ENCODE assay signal across 8 mouse cellular contexts in genomic region chr17:15285399-15286043, GRCm38 (mm10).
DNase-seq lines count a peak whose midpoint lies in the region; ATAC-seq and TF ChIP-seq lines count a peak whose summit lies in the region.

No protein-coding gene starts in this region.

- H3K36me3 ChIP-seq in hindbrain, embryonic 14.5 days (replicated peaks; ENCODE audit: control insufficient read depth, insufficient read depth), result no peaks in the 10 kb centered on the region
- H3K36me3 ChIP-seq in midbrain, embryonic 16.5 days (ENCODE audit: control insufficient read depth, insufficient read depth, low read length), result no peaks in the 10 kb centered on the region

- H3K27ac ChIP-seq in gastrocnemius, adult 2 months, result peak overlapping the region; percentile 85
- no peak overlapping the region for H3K27ac ChIP-seq in hindbrain, embryonic 14.5 days
- no peak overlapping the region for H3K27ac ChIP-seq in midbrain, embryonic 16.5 days (ENCODE audit: low read length)

- peak; percentile 88 for ATAC-seq in hindbrain, embryonic 14.5 days (ENCODE audit: low FRiP score)
- ATAC-seq in midbrain, embryonic 16.5 days, result peak; percentile 88

- peak overlapping the region; percentile 58 for H3K4me3 ChIP-seq in gastrocnemius, adult 2 months
- H3K4me3 ChIP-seq in hindbrain, embryonic 14.5 days (replicated peaks; ENCODE audit: low read length), result no peak overlapping the region
- no peak overlapping the region for H3K4me3 ChIP-seq in midbrain, embryonic 16.5 days (ENCODE audit: low read depth, low read length)

- no peaks in the 10 kb centered on the region for H3K9me3 ChIP-seq in hindbrain, embryonic 14.5 days (ENCODE audit: control insufficient read depth, low read length)
- no peaks in the 10 kb centered on the region for H3K9me3 ChIP-seq in midbrain, embryonic 16.5 days (replicated peaks; ENCODE audit: control insufficient read depth, low read length, poor library complexity, severe bottlenecking)

- peak; percentile 51 for DNase-seq in 416B (ENCODE audit: low read depth)
- DNase-seq in adrenal gland, adult 2 months, result peak; percentile 85
- peak; percentile 86 for DNase-seq in gastrocnemius, adult 2 months
- peak; percentile 82 for DNase-seq in hindbrain, embryonic 14.5 days (ENCODE audit: low spot score)
- peak; percentile 66 to 84 for DNase-seq in left cerebral cortex, postnatal 10 days (ENCODE audit: extremely low spot score in 1 of 2, low spot score in 2 of 2)
- peak; percentile 36 for DNase-seq in testis, postnatal 14 days (ENCODE audit: low spot score)
- no peak for DNase-seq in T-cell, adult 2 months (ENCODE audit: low spot score)

- no peaks in the 10 kb centered on the region for H3K27me3 ChIP-seq in hindbrain, embryonic 14.5 days (ENCODE audit: control insufficient read depth, insufficient read depth, low read length)
- H3K27me3 ChIP-seq in midbrain, embryonic 16.5 days (ENCODE audit: control insufficient read depth, insufficient read depth, low read depth, low read length), result no peaks in the 10 kb centered on the region

- TF ChIP-seq CTCF in gastrocnemius, adult 2 months (IDR thresholded peaks at IDR 0.05), result no peak

- H3K4me1 ChIP-seq in hindbrain, embryonic 14.5 days (replicated peaks; ENCODE audit: control insufficient read depth, insufficient read depth, low read length), result no peaks in the 10 kb centered on the region
- H3K4me1 ChIP-seq in midbrain, embryonic 16.5 days (ENCODE audit: control insufficient read depth, insufficient read depth, low read length), result no peaks in the 10 kb centered on the region

- no peak overlapping the region for H3K9ac ChIP-seq in hindbrain, embryonic 14.5 days
- no peak overlapping the region for H3K9ac ChIP-seq in midbrain, embryonic 16.5 days (ENCODE audit: low read depth, low read length)

- no peak overlapping the region for H3K4me2 ChIP-seq in hindbrain, embryonic 14.5 days (replicated peaks)
- H3K4me2 ChIP-seq in midbrain, embryonic 16.5 days (ENCODE audit: low read length), result no peak overlapping the region

- whole genome bisulfite sequencing in hindbrain, embryonic 14.5 days, result 49% methylated on average over 7 of the region's 7 CpGs
- 48% methylated on average over 7 of the region's 7 CpGs for WGBS in midbrain, embryonic 16.5 days

- intact Hi-C loops in gastrocnemius, adult 2 months (cut with DNase I), result loop anchor here (5.0 kb wide), 3 partner anchors 42 to 92 kb away; partner anchors contain the start of gene Dll1
- intact Hi-C loops in left cerebral cortex, postnatal 10 days (cut with DNase I), result no loop called here
